Mouse (Mus musculus) adipocyte (in vitro differentiated cells): Measurements from ENCODE around the gene Lhfpl2.

ENCODE experiments used
- DNase-seq: peaks from one replicate; pipeline ENCODE4 v3.0.0-alpha.2; 2016; ENCODE audit warnings: low spot score

The Lhfpl2 gene

DNA sequence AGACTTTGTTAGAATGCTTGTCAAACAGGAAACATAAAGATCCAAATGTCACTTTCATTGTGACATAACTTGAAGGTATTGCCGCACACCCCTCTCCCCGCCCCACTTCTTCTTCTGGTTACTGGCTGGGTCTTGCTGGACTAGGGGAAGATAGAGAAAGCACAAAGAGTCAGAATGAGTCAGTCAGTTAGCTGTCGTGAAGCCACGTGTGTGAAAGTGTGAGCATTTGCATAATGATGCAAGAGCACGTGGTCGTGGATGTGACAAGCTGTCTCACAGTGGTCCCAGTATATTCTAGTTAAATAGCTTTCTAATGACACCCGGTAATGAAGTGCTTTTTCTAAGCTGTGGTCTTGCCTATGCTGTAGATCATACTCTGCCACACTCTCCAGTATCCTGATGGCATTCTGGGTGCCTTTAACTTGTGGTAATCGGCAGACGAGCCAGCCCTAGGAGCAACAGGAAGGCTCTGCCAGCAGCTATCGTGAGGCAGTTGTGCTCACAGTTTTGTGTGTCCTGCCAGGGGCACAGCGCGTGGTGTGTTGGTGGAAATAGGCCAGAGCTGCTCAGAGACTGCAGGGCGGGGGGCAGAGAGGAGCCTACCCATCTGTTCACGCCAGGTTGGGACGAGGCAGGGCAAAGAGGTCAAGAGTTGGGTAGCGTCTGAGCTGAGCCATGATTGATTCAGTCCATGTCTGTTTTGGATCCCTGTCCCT lies 40.9 kb downstream of the Lhfpl2 start:
- DNase-seq, result peak; percentile 63

- DNase-seq, result no peak
These were observed 41.5 kb downstream of the Lhfpl2 start for GRCm38 (mm10) chr13:94099087-94099486.

DNA sequence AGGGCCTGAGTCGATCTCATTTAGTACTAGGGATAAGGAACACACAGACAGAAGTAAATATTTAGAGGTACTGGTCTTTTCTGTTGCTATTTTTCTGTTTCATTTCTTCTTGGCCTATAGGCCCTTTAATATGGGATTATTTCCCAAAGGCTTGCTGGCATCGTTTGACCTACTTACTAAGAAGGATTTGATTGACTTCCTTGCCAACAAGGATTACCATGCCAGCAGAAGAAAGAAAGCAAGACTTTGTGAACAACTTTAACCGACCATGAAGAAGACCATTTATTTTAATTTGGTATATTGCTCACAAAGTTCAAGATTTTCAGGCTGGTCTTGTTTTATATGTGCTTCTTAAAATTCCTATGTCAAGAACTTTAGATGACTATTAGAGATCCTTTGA lies 42.8 kb downstream of the Lhfpl2 start:
- peak; percentile 78 for DNase-seq

DNA sequence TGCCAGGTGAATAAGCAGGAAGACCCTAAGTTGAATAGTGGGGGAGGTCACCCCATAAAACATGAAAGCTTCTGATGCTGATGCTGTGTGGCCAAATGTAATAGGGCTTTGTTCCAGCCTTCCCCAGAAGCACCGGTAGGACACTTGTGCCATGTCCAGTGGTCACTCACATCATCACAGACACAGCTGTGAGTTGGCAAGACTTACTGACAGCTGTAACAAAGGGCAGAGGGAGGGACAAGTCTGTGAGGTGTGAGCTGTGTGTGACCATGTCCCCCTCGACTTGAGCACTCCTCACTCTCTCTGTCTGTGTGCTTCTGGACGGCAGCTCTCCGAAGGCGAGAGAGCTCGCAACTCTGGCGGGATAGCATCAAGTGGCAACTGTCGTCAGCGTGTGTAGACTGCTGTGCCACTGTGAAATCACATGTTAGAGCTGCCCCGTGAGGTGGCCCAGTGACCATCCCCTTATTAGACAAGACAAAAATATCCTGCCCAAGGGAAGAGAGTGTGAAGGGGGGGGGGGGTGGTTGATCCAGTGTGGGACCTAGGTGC lies 43.5 kb downstream of the Lhfpl2 start:
- no peak for DNase-seq

- DNase-seq, result peak; percentile 26
These were observed 47.4 kb downstream of the Lhfpl2 start for GRCm38 (mm10) chr13:94104866-94105475.

DNA sequence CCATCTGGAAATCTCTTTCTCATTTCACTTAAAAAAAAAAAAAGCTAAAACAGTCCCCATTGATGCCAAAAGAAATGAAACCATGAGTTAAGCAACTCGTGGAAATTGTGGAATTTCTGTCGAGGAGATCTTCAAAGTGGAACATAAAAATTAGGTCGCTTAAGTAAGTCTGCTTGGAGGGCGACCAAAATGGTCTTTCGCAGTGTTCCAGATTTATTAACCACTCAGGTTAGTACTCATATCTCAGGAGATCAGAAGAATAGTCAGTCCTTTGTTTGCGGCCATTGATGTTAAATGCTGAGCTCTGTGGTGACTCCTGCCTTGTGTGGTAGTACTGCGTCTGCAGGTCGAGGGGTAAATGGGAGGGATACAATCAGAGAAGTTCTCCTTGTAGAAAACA lies 48.8 kb downstream of the Lhfpl2 start:
- peak; percentile 38 for DNase-seq

- no peak for DNase-seq
These were observed 49.4 kb downstream of the Lhfpl2 start for GRCm38 (mm10) chr13:94106983-94107382.

DNA sequence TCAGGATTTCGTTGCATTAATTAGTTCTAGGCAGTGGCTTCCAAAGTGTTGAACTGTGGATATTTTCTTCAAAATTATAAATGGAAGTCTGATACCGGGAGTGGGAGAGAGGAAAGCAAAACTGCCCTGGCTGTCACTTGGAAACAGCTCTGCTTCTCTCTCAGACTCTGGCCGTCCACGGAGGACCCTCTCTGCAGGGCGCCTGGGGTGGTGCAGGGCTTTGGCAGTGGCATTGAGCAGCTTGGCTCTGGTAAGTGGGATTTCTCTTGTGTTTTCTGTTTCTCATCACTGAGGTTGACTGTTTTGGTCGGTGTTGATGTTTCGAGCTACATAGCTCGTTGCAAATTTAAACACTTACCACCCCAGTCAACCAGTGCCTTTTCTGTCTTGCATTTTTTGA lies 53.0 kb downstream of the Lhfpl2 start:
- DNase-seq, result no peak

DNA sequence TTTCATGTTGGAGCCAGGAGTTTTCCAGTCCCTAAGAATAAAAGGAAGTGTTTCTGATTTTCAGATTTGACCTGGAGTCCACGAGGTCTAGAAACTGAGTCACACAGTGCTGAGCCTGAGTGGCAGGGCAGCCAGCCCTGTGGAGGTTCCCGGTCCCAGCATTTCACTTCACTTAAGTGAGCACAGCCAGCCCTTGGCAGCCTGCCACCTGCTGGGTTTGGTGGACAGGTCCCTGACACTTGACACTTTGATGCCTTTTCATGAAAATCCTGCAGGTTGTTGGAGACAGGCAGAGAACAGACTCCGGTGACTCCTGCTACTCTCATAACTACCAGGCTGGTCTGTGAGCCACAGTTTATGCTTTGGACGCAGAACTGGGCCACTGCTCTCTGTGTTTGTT lies 57.9 kb downstream of the Lhfpl2 start:
- DNase-seq, result peak; percentile 43

GRCm38 (mm10) chr13:94116705-94117410 lies 59.3 kb downstream of the Lhfpl2 start:
- no peak for DNase-seq

GRCm38 (mm10) chr13:94117522-94117921 lies 59.9 kb downstream of the Lhfpl2 start:
- DNase-seq, result no peak

- no peak for DNase-seq
These were observed 60.5 kb downstream of the Lhfpl2 start for GRCm38 (mm10) chr13:94118091-94118490.

DNA sequence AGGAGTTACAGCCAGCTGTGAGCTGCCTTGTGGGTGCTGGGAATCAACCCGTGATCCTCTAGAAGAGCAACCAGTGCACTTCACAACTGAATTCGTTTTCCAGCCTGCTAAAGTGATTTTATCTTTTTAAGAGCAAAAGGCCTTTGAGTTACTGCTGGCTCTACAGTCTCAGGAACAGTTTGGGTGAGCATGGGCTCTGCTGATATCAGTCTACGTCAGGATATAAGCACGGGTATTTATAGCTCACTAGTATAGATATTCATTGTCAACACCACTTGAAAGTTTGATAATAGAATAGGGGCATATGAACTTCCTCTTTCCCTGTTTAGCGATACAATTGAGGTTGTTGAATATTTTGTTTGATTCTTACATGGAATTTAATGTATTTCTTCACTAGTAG lies 61.7 kb downstream of the Lhfpl2 start:
- no peak for DNase-seq

DNA sequence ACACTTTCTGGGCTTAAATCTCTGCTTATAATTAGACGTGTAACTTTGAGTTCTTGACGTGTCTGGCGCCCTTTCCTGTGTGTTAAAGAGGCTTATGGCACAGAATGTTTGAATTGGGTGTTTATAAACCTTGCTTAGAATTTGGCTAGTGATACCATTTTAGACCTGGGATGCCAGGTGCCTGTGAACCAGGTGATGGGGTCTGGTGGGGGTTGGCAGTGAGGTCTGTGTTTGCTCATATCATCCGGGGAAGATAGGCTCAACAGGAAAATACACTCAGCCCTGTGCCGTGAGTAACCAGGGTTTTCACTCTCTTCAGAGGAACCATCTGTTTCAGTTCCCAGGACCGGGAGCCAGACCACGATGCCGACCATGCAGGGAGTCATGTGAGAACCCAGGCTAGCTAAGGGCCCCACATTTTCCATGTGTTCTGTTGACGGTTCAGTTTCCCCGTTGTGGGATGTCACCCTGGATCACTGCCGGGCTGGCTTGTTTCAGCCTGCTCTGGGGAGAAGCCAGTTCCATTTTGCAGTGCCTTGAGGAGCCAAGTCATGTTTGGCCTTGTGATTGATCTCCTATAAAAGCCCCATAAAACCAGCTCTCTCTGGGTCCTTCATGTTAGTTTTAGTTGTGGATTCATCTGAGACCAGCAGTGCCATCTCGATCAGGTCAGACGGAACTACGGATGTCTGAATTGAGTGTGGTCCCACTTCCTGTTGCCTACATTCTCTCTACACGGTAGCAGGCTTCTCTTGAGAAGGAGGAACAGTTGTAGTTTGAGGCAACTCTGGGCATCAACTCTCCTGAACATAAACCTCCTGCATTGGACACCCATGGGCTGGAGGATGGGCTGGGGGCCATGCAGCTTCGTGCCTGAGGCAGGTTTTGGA lies 65.4 kb downstream of the Lhfpl2 start:
- DNase-seq, result no peak

DNA sequence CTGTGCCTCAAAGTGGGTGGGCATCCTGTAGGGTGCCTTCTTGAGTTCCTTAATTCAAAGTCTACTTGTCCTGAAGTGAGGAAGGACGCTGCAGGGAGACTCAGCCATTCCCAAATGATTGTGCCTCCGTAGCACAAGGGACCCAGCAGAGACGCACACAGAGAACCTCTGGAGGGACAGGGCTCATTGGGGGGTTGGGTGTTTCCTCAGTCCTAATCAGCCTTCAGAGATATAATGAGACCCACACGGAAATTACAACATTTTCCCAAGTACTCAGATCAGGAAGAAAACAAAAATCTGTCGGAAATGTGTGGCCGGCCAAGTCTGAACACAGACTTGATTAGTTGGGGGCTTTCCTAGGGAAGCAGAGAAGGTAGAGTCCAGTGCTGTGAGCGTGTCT lies 72.8 kb downstream of the Lhfpl2 start:
- no peak for DNase-seq

DNA sequence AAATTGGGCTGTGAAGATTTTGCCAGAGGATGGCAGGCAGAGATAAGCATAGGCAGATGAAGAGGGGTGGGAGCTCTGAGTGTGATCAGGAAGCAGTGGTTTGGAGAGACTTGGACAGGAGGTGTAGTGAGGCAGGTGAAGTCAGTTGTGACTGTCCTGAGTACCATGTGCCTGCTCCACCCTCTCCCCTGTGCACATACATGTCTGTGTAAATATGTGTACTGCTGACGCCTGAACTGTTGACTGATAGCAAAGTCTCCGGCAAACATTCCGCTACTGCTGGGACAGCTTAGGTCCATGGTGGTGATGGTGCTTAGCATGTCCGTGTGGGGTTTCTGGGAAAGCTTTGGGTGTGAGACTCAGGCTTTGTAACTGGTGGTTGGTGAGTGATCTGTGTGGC lies 73.5 kb downstream of the Lhfpl2 start:
- DNase-seq, result no peak

- DNase-seq, result peak; percentile 71
These were observed 74.8 kb downstream of the Lhfpl2 start for GRCm38 (mm10) chr13:94132187-94132995.

DNA sequence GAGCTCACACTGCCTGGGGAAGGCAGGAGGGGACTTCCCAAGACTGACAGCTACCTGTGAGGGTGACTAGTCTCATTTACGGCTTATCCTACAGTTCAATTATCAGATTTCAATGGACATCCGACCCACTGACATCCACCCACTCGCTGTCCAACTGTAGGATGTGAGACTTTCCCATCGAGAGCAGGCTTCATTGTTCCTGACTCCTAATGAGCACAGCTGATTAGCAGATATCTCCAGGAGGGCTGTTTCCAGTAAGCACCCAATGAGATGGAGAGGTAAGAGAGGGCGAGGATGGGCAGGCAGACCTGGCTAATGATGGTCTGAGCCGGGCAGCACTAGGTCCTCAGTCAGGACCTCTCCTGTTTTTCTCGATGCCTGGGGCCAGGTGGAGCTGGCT lies 77.0 kb downstream of the Lhfpl2 start:
- no peak for DNase-seq

DNA sequence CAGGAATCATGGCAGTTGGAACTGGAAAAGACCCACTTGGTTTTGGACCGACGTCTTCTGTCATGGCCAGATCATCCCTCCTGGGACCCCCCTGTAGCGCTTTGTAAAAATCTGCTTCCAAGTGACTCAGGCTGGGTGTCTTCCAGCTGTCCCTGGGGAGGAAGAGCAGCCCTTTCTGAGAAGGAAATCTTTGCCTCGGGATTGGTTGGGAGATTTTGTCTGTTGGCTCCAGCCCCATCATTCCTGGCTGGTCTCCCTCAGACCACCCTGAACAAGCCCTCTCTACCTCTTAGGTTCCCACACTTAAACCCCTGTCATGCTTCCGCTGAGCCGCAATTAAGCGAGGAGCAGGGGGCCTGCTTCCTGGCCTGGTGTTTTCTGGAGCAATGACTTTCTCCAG lies 77.6 kb downstream of the Lhfpl2 start:
- no peak for DNase-seq

DNA sequence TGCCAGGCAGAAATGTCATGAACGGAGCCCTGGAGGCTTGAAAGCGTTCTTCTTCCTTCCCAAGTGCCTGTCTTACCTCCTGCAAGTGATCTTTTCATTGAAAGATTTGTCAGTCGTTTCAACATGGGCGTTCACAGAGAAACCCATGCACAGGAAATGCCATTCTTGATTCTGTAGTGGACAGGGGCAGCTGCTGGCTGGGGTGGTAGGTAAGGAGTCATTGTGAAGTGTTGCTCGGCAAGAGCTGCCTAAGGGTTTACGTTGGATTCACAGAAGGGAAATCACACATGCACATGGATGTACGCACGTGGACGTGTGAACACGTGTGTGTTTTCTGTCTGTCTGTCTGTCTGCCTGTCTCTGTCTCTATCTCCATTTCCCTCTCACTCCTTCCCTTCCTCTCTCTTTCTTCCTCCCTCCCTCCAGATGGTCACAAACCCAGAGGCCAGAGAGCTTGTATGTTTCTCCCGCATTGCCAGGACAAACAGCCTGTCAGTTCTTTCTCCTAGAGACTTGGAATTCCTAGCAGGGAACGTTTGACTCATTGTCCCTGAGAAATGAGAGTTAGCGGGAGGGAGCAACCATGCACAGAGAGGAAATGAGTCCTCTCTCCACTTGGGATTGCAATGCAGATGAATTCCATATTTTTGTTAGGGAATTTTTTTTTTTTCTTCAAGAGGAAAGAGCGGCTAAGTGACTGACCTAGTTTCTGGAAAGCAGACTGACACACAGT lies 82.3 kb downstream of the Lhfpl2 start:
- DNase-seq, result peak; percentile 61
